ENCODE assay signal across 30 mouse cellular contexts in the genomic region with DNA sequence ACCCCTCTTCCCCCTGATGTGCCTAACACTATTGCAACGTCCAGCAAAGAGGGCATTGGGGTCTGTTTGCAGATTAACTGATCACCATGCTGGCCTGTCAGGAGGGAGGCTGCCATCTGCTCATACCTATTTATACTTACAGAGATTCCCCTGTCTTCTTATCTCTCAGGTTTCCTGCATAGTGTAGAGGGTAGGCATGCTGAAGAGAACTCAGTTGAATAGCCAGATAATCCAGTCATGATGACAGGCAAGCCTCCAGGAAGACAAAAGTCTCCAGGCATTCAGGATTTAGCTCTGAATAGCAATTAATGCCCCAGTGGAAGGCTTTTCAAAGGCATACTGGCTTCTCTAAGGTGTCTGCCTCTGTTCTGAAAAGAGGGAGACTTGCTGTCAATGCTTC.
DNase-seq lines count a peak whose midpoint lies in the region; ATAC-seq lines count a peak whose summit lies in the region.
"Had no signal": no experiment of that assay in that cellular context is flagged by ENCODE, and none has a peak within 500 bp of the region (broad histone marks: within the 10 kb centered on the region; RNA-seq: fewer than 3 reads in every experiment).

No protein-coding gene starts in this region.

- no peak for ATAC-seq in midbrain, embryonic 14.5 days (ENCODE audit: low FRiP score, low TSS enrichment)
- ATAC-seq in monocyte, adult 5-6 weeks (replicated peaks; ENCODE audit: insufficient number of reproducible peaks, low FRiP score, low TSS enrichment, poor library complexity, severe bottlenecking) = no peak
- ATAC-seq: lung, postnatal 0 days had no signal

- peaks cover 5% of the 10 kb centered on the region; the same call in 1 of the 2 replicates for H3K9me3 ChIP-seq in midbrain, embryonic 14.5 days (ENCODE audit: control insufficient read depth, low read length)
- H3K9me3 ChIP-seq: embryonic facial prominence, embryonic 12.5 days; hindbrain, embryonic 15.5 days; kidney, embryonic 15.5 days; stomach, embryonic 15.5 days had no signal

- no peak overlapping the region for H3K27ac ChIP-seq in midbrain, embryonic 14.5 days (replicated peaks; ENCODE audit: low read depth, low read length)
- H3K27ac ChIP-seq: embryonic facial prominence, embryonic 12.5 days; hindbrain, embryonic 15.5 days; kidney, embryonic 15.5 days; layer of hippocampus, adult 2 months; liver, embryonic 13.5 days; stomach, embryonic 15.5 days had no signal

- H3K4me3 ChIP-seq in midbrain, embryonic 14.5 days (replicated peaks; ENCODE audit: low read depth, low read length) = no peak overlapping the region
- H3K4me3 ChIP-seq: embryonic facial prominence, embryonic 12.5 days; hindbrain, embryonic 15.5 days; kidney, embryonic 15.5 days; layer of hippocampus, adult 2 months; liver, embryonic 13.5 days; stomach, embryonic 15.5 days had no signal

- no peak overlapping the region for H3K4me2 ChIP-seq in midbrain, embryonic 14.5 days (ENCODE audit: low read length)
- H3K4me2 ChIP-seq: embryonic facial prominence, embryonic 12.5 days; heart, embryonic 11.5 days; hindbrain, embryonic 15.5 days; kidney, embryonic 15.5 days; liver, embryonic 13.5 days; stomach, embryonic 15.5 days had no signal

- no peak overlapping the region for H3K9ac ChIP-seq in midbrain, embryonic 14.5 days (replicated peaks; ENCODE audit: low read length)
- H3K9ac ChIP-seq: embryonic facial prominence, embryonic 12.5 days; hindbrain, embryonic 15.5 days; kidney, embryonic 15.5 days; liver, embryonic 13.5 days; stomach, embryonic 15.5 days had no signal

- H3K27me3 ChIP-seq in midbrain, embryonic 14.5 days (ENCODE audit: control insufficient read depth, insufficient read depth, low read length) = no peaks in the 10 kb centered on the region
- H3K27me3 ChIP-seq: embryonic facial prominence, embryonic 12.5 days; hindbrain, embryonic 15.5 days; kidney, embryonic 15.5 days; liver, embryonic 13.5 days; megakaryocyte, embryonic 14.5 days; stomach, embryonic 15.5 days had no signal

- peak; percentile 18 for DNase-seq in embryo, embryonic 10 days (ENCODE audit: low spot score)
- no peak for DNase-seq in embryo, embryonic 11 days
- DNase-seq in heart, adult 11 months = peak; percentile 57
- DNase-seq in heart, adult 8-10 months (ENCODE audit: low spot score) = no peak
- DNase-seq in embryo, embryonic 10.5 days (ENCODE audit: low spot score) = peak; percentile 44
- peak; percentile 64 for DNase-seq in midbrain, embryonic 14.5 days
- no peak for DNase-seq in thymus, postnatal 0 days (ENCODE audit: low spot score)
- DNase-seq: adrenal gland, adult 8-10 months; cerebellum, adult 11 months; cerebellum, adult 9-10 months; gastrocnemius, postnatal 10 days; heart, postnatal 36 days; kidney, adult 18-20 months; kidney, postnatal 25 days; left cerebral cortex, postnatal 4 days; liver, embryonic 13.5 days; lung, adult 18-20 months; lung, postnatal 4 days; right cerebral cortex, postnatal 25 days; thymus, postnatal 14 days had no signal

- no peaks in the 10 kb centered on the region for H3K36me3 ChIP-seq in midbrain, embryonic 14.5 days (ENCODE audit: control insufficient read depth, insufficient read depth, low read length)
- H3K36me3 ChIP-seq: embryonic facial prominence, embryonic 12.5 days; G1E; hindbrain, embryonic 15.5 days; kidney, embryonic 15.5 days; liver, embryonic 13.5 days; stomach, embryonic 15.5 days had no signal

- 0% methylated on average over 1 of the region's 1 CpGs for WGBS in midbrain, embryonic 14.5 days

- H3K4me1 ChIP-seq in midbrain, embryonic 14.5 days (ENCODE audit: control insufficient read depth, insufficient read depth, low read length) = no peaks in the 10 kb centered on the region
- H3K4me1 ChIP-seq: embryonic facial prominence, embryonic 12.5 days; hindbrain, embryonic 15.5 days; kidney, embryonic 15.5 days; liver, embryonic 13.5 days; megakaryocyte, embryonic 14.5 days; stomach, embryonic 15.5 days had no signal

Comparison
In these comparisons a context has a peak if more than half of its experiments do, and no peak if none do; other contexts are left out.
1. DNase-seq: peak in embryo, embryonic 10 days (single experiment), heart, adult 11 months (single experiment), embryo, embryonic 10.5 days (single experiment) and midbrain, embryonic 14.5 days (single experiment); none in embryo, embryonic 11 days (single experiment), heart, adult 8-10 months (single experiment) and thymus, postnatal 0 days (single experiment).